Mouse (Mus musculus) CD4-positive, CD25-positive, alpha-beta regulatory T cell, adult 4 months (primary cell): Measurements from ENCODE around the gene Defb29. TPM values are rescaled to one million over a fixed set of nuclear protein-coding genes. Genes with fewer than 3 reads are reported as not detected.

Experiments used
- ATAC-seq: one replicate; pipeline ENCODE4 v1.8.0; 2017
- polyA plus RNA-seq, 2 experiments: library from polyadenylated mRNA; unstranded; fragments of 100-300 nt; shearing (Covaris generic); gene quantifications; one replicate each; pipeline ENCODE4 v1.2.1; 2017

The Defb29 gene
- polyA plus RNA-seq, 2 experiments from 2014 or later, result not detected

GRCm38 (mm10) chr2:152500204-152500862, 39.6 kb downstream of the Defb29 start:
- ATAC-seq, result no peak

- no peak for ATAC-seq
Measured at GRCm38 (mm10) chr2:152498020-152498419, 41.9 kb downstream of the Defb29 start.

- ATAC-seq, result no peak
Measured at GRCm38 (mm10) chr2:152493151-152493550, 46.7 kb downstream of the Defb29 start.

GRCm38 (mm10) chr2:152490038-152490437, 49.9 kb downstream of the Defb29 start, which contains the start of gene Defb22:
Defb22 (minus strand) TSS chr2:152490138.
- no peak for ATAC-seq

Other genes with a start within 250 kb of the Defb29 start
- gene Tbc1d20, start 246.3 kb downstream of the Defb29 start, polyA plus RNA-seq, result 10 to 100 TPM; 19.5 to 21.3 TPM
- gene Rbck1, start 207.4 kb downstream of the Defb29 start, polyA plus RNA-seq, result 10 to 100 TPM; 53.4 to 74.3 TPM
- gene Trib3, start 196.1 kb downstream of the Defb29 start, polyA plus RNA-seq, result 1 to 10 TPM; 2.4 to 5.1 TPM
- gene Nrsn2, start 163.5 kb downstream of the Defb29 start, polyA plus RNA-seq, result not detected
- gene Sox12, start 142.0 kb downstream of the Defb29 start, polyA plus RNA-seq, result under 1 TPM; 0.32 to 0.73 TPM
- under 1 TPM; 0.57 to 0.75 TPM for gene Zcchc3, start 125.1 kb downstream of the Defb29 start, polyA plus RNA-seq
- gene 6820408C15Rik, start 124.5 kb downstream of the Defb29 start, polyA plus RNA-seq, result not detected
- not detected for gene Defb23, start 75.5 kb downstream of the Defb29 start, polyA plus RNA-seq
- gene Defb20, start 63.0 kb downstream of the Defb29 start, polyA plus RNA-seq, result not detected
- not detected for gene Defb22, start 50.0 kb downstream of the Defb29 start, polyA plus RNA-seq
- gene Defb26, start 28.4 kb downstream of the Defb29 start, polyA plus RNA-seq, result not detected
- gene Defb28, start 21.8 kb downstream of the Defb29 start, polyA plus RNA-seq, result not detected
- gene Gm17416, start 29.2 kb upstream of the Defb29 start, polyA plus RNA-seq, result not detected
- gene Defb21, start 32.6 kb upstream of the Defb29 start, polyA plus RNA-seq, result not detected
- gene Defb19, start 40.2 kb upstream of the Defb29 start, polyA plus RNA-seq, result not detected
- not detected for gene Defb45, start 59.3 kb upstream of the Defb29 start, polyA plus RNA-seq
- not detected for gene Defb36, start 64.2 kb upstream of the Defb29 start, polyA plus RNA-seq
- gene Defb25, start 83.0 kb upstream of the Defb29 start, polyA plus RNA-seq, result not detected
- not detected for gene Rem1, start 86.9 kb upstream of the Defb29 start, polyA plus RNA-seq
- gene H13, start 129.4 kb upstream of the Defb29 start, polyA plus RNA-seq, result 10 to 100 TPM; 76.1 to 76.2 TPM
- 1 to 10 TPM; 3.7 to 3.9 TPM for gene Mcts2, start 146.9 kb upstream of the Defb29 start, polyA plus RNA-seq
- gene Id1, start 196.2 kb upstream of the Defb29 start, polyA plus RNA-seq, result under 1 TPM; 0.75 to 0.82 TPM
- under 1 TPM in 1 of 2 experiments, not detected in 1; 0.46 TPM for gene Cox4i2, start 214.1 kb upstream of the Defb29 start, polyA plus RNA-seq